Mouse (Mus musculus) limb, embryonic 15.5 days (tissue): Measurements from ENCODE around the gene Pmp22. TPM values are rescaled to one million over a fixed set of nuclear protein-coding genes. Genes with fewer than 3 reads are reported as not detected.

Experiments
- ATAC-seq: fragments of 200-750 bp; cut with Nextera tagmentation; 2 replicates; pipeline ENCODE4 v1.8.0; 2017; ENCODE audit warnings: low read depth, moderate TSS enrichment; ENCODE audit not compliant: insufficient number of reproducible peaks, low FRiP score, low TSS enrichment
- H3K27ac ChIP-seq: fragments of 300-500 bp; sonication (generic); 2 replicates; pipeline ENCODE4 v1.5.1; 2015; ENCODE audit warnings: moderate library complexity, mild to moderate bottlenecking, inconsistent platforms
- H3K27me3 ChIP-seq: fragments of 300-500 bp; sonication (generic); 2 replicates; pipeline ENCODE4 v1.6.1; 2015; ENCODE audit warnings: inconsistent platforms
- H3K36me3 ChIP-seq: fragments of 300-500 bp; sonication (generic); 2 replicates; pipeline ENCODE4 v1.6.1; 2015; ENCODE audit warnings: inconsistent platforms
- H3K4me1 ChIP-seq: fragments of 300-500 bp; sonication (generic); 2 replicates; pipeline ENCODE4 v1.6.1; 2015; ENCODE audit warnings: inconsistent platforms
- H3K4me2 ChIP-seq: fragments of 300-500 bp; sonication (generic); 2 replicates; pipeline ENCODE4 v1.6.1; 2015; ENCODE audit warnings: mild to moderate bottlenecking, inconsistent platforms
- H3K4me3 ChIP-seq: fragments of 300-500 bp; sonication (generic); 2 replicates; pipeline ENCODE4 v1.5.1; 2015; ENCODE audit warnings: mild to moderate bottlenecking, inconsistent platforms
- H3K9ac ChIP-seq: fragments of 300-500 bp; sonication (generic); 2 replicates; pipeline ENCODE4 v1.6.1; 2015; ENCODE audit warnings: inconsistent platforms
- H3K9me3 ChIP-seq: fragments of 300-500 bp; sonication (generic); 2 replicates; pipeline ENCODE4 v1.6.1; 2016; ENCODE audit warnings: inconsistent platforms
- WGBS: fragments of 180-500 bp; shearing (Covaris S2); methylation state at CpG from one replicate; pipeline ENCODE4 v1.1.7; 2015; 5-methylcytosine and 5-hydroxymethylcytosine counted together
- polyA plus RNA-seq: library from polyadenylated mRNA; unstranded; fragments of >200 nt; fragmentation: Nextera tagmentation; extraction: Ambion mirVana; gene quantifications from 2 replicates; pipeline ENCODE4 v1.2.1, GENCODE M21; 2015

The Pmp22 gene
- 307 and 381 TPM in 2 replicates for polyA plus RNA-seq

GRCm38 (mm10) chr11:63128784-63129183, at the start of gene Pmp22:
Gene Pmp22 (plus strand): TSS chr11:63128982.
- ATAC-seq = no peak
- Histone ChIP-seq H3K27ac (no peak within 1 kb of the TSS), H3K9me3 (no peaks in the 10 kb centered on the region), H3K4me2 (peak within 1 kb of the TSS; percentile 74; the same call in 1 of the 2 replicates), H3K27me3 (peaks cover 21% of the 10 kb centered on the region), H3K4me1 (peaks cover 50% of the 10 kb centered on the region), H3K36me3 (no peaks in the 10 kb centered on the region), H3K4me3 (peak within 1 kb of the TSS; percentile 72), H3K9ac (no peak within 1 kb of the TSS)
- 55% methylated on average over 2 of the region's 2 CpGs for WGBS

DNA sequence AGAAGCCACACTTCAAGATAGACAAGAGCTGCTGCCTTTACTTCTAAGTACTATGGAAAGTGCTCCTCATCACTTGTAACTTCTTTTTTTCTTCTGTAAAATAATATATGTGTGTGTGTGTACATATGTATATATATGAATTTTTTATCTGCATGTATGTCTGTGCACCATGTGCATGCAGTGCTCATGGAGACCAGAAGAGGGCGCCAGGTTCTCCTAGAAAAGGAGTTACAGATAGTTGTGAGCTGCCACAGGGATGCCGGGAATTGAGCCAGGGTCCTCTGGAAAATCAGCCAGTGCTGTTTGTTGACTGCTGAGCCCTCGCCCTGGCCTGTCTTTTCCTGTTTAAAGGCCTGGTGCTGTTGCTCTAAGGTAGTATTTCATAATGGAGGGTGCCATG, 44.2 kb upstream of the Pmp22 start:
- H3K9ac ChIP-seq = no peak overlapping the region
- WGBS = 83% methylated on average over 3 of the region's 3 CpGs
- H3K4me2 ChIP-seq = no peak overlapping the region

DNA sequence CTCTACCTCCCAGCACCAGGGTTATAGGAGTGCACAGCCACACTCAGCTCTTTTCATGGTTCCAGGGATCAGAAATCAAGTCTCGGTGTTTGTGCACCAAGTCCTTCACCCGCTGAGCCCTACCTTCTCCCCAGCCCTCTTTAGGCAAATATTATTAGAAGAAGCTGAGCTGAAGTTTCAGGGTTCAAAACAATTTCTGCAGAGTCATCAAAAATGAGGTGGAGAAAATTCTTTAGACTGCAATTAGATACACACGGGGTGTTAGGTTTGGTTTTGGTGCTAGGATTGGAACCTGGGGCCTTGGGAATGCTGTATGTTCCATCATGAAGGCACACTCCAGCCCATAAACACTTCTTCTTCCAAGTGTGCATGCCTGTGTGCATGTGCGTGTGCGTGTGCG, 40.1 kb upstream of the Pmp22 start:
- H3K27ac ChIP-seq = no peak overlapping the region
- no peak overlapping the region for H3K4me2 ChIP-seq
- H3K9me3 ChIP-seq = no peaks in the 10 kb centered on the region
- no peak overlapping the region for H3K4me3 ChIP-seq
- 81% methylated on average over 6 of the region's 6 CpGs for WGBS
- H3K4me1 ChIP-seq = peaks cover 5% of the 10 kb centered on the region; the same call in 1 of the 2 replicates
- no peaks in the 10 kb centered on the region for H3K36me3 ChIP-seq
- no peak for ATAC-seq
- no peaks in the 10 kb centered on the region for H3K27me3 ChIP-seq
- no peak overlapping the region for H3K9ac ChIP-seq

More for the DNA sequence above, 44.2 kb upstream of the Pmp22 start:
- no peaks in the 10 kb centered on the region for H3K27me3 ChIP-seq
- H3K27ac ChIP-seq = no peak overlapping the region
- 0 out of 2 replicates have a peak, but pooled peaks cover 3% of the 10 kb centered on the region for H3K4me1 ChIP-seq
- no peaks in the 10 kb centered on the region for H3K36me3 ChIP-seq
- ATAC-seq = no peak
- no peak overlapping the region for H3K4me3 ChIP-seq
- H3K9me3 ChIP-seq = no peaks in the 10 kb centered on the region

GRCm38 (mm10) chr11:63090210-63090609, 38.6 kb upstream of the Pmp22 start:
- H3K36me3 ChIP-seq = no peaks in the 10 kb centered on the region
- no peaks in the 10 kb centered on the region for H3K9me3 ChIP-seq
- no peak overlapping the region for H3K9ac ChIP-seq
- H3K4me1 ChIP-seq = peaks cover 5% of the 10 kb centered on the region; the same call in 1 of the 2 replicates
- no peak overlapping the region for H3K4me3 ChIP-seq
- no peaks in the 10 kb centered on the region for H3K27me3 ChIP-seq
- no peak overlapping the region for H3K4me2 ChIP-seq
- no peak for ATAC-seq
- 30% methylated on average over 4 of the region's 4 CpGs for WGBS
- H3K27ac ChIP-seq = 0 out of 2 replicates have a peak overlapping the region, but pooled peaks have one; percentile 22

GRCm38 (mm10) chr11:63090986-63091385, 37.8 kb upstream of the Pmp22 start:
- no peaks in the 10 kb centered on the region for H3K36me3 ChIP-seq
- H3K9ac ChIP-seq = no peak overlapping the region
- 85% methylated on average over 6 of the region's 6 CpGs for WGBS
- no peak for ATAC-seq
- no peak overlapping the region for H3K4me2 ChIP-seq
- no peak overlapping the region for H3K27ac ChIP-seq
- H3K4me3 ChIP-seq = no peak overlapping the region
- no peaks in the 10 kb centered on the region for H3K9me3 ChIP-seq
- peaks cover 5% of the 10 kb centered on the region; the same call in 1 of the 2 replicates for H3K4me1 ChIP-seq
- no peaks in the 10 kb centered on the region for H3K27me3 ChIP-seq

GRCm38 (mm10) chr11:63092271-63092670, 36.5 kb upstream of the Pmp22 start:
- no peaks in the 10 kb centered on the region for H3K27me3 ChIP-seq
- no peak overlapping the region for H3K9ac ChIP-seq
- H3K4me2 ChIP-seq = no peak overlapping the region
- no peak overlapping the region for H3K27ac ChIP-seq
- no peak for ATAC-seq
- H3K4me3 ChIP-seq = no peak overlapping the region
- peaks cover 5% of the 10 kb centered on the region; the same call in 1 of the 2 replicates for H3K4me1 ChIP-seq
- WGBS = 67% methylated on average over 5 of the region's 5 CpGs
- no peaks in the 10 kb centered on the region for H3K36me3 ChIP-seq
- H3K9me3 ChIP-seq = no peaks in the 10 kb centered on the region

- Histone ChIP-seq H3K4me1 (peaks cover 5% of the 10 kb centered on the region; the same call in 1 of the 2 replicates), H3K27ac (no peak overlapping the region), H3K27me3 (no peaks in the 10 kb centered on the region), H3K9ac (no peak overlapping the region), H3K4me3 (no peak overlapping the region), H3K9me3 (no peaks in the 10 kb centered on the region), H3K4me2 (no peak overlapping the region), H3K36me3 (no peaks in the 10 kb centered on the region)
- WGBS = 69% methylated on average over 5 of the region's 5 CpGs
- ATAC-seq = no peak
Observed at GRCm38 (mm10) chr11:63093601-63094000, 35.2 kb upstream of the Pmp22 start.

DNA sequence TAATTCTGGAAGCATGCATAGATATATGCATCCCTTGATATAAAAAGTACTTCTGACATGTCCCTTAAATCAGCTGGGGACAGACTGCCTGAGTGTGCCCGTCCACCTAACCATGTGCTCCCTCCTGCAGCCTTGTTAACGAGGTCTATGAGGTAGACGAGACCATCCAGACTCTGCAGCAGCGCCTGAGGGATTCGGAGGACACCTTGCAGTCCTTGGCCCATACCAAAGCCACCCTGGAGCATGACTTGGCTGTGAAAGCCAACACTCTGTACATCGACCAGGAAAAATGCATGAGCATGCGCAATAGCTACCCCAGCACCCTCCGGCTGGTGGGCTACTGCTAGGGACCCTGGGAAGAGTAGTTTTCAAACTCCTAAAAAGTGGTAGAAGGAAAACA, 34.3 kb upstream of the Pmp22 start:
- 79% methylated on average over 8 of the region's 8 CpGs for WGBS
- no peak overlapping the region for H3K27ac ChIP-seq
- H3K9me3 ChIP-seq = no peaks in the 10 kb centered on the region
- H3K4me3 ChIP-seq = no peak overlapping the region
- no peak overlapping the region for H3K9ac ChIP-seq
- peaks cover 3% of the 10 kb centered on the region; the same call in 1 of the 2 replicates for H3K4me1 ChIP-seq
- ATAC-seq = no peak
- H3K4me2 ChIP-seq = no peak overlapping the region
- H3K36me3 ChIP-seq = no peaks in the 10 kb centered on the region
- no peaks in the 10 kb centered on the region for H3K27me3 ChIP-seq

- no peaks in the 10 kb centered on the region for H3K4me1 ChIP-seq
- no peak overlapping the region for H3K9ac ChIP-seq
- ATAC-seq = no peak
- no peak overlapping the region for H3K4me2 ChIP-seq
- H3K9me3 ChIP-seq = no peaks in the 10 kb centered on the region
- WGBS = 49% methylated on average over 3 of the region's 3 CpGs
- no peak overlapping the region for H3K27ac ChIP-seq
- H3K4me3 ChIP-seq = no peak overlapping the region
- H3K36me3 ChIP-seq = no peaks in the 10 kb centered on the region
- no peaks in the 10 kb centered on the region for H3K27me3 ChIP-seq
Observed at GRCm38 (mm10) chr11:63098016-63098415, 30.8 kb upstream of the Pmp22 start.

DNA sequence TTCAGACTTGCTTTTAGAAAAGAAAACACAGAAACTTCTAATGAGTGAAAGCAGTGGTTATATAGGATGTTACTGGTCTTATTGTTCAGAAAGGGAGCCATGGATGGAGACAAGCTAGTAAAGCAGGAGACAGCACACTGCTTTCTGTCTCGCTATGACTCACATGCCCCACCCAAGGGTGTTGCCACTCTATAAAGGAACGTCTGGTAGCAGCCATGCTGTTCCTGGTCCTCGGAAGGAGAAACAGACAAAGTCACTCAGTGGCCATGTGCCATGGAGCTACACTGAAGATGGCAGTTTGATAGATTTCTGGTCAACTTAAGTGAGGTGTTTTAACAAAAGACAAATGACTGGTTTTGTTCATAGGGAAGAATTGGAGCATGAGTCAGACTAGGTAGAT, 29.4 kb upstream of the Pmp22 start:
- Histone ChIP-seq H3K27me3 (no peaks in the 10 kb centered on the region), H3K9me3 (no peaks in the 10 kb centered on the region), H3K36me3 (no peaks in the 10 kb centered on the region), H3K4me2 (no peak overlapping the region), H3K4me1 (no peaks in the 10 kb centered on the region), H3K27ac (no peak overlapping the region), H3K9ac (no peak overlapping the region), H3K4me3 (no peak overlapping the region)
- WGBS = 65% methylated on average over 3 of the region's 3 CpGs
- ATAC-seq = no peak

DNA sequence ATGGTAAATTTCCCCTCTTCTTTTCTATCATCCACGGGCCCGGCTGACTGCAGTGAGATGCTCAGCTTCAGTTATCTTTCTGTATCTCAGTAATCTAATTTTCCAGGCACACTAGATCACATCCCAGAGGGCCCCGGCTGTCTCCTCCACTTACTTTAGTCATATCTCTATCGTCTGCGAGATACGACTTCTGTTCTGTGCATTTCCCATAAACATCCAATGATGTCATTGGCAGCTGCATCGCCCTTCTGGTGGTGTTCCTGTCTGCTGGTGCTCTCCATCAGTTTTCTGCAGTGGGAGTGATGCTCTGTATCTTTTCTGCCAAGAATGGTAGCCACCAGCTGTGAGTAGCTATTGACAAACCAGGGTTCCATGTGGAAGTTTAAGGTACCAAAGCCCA, 25.5 kb upstream of the Pmp22 start:
- Histone ChIP-seq H3K4me3 (no peak overlapping the region), H3K27ac (no peak overlapping the region), H3K9ac (no peak overlapping the region), H3K4me1 (no peaks in the 10 kb centered on the region), H3K27me3 (no peaks in the 10 kb centered on the region), H3K36me3 (no peaks in the 10 kb centered on the region), H3K4me2 (no peak overlapping the region), H3K9me3 (no peaks in the 10 kb centered on the region)
- WGBS = 77% methylated on average over 7 of the region's 7 CpGs
- no peak for ATAC-seq

DNA sequence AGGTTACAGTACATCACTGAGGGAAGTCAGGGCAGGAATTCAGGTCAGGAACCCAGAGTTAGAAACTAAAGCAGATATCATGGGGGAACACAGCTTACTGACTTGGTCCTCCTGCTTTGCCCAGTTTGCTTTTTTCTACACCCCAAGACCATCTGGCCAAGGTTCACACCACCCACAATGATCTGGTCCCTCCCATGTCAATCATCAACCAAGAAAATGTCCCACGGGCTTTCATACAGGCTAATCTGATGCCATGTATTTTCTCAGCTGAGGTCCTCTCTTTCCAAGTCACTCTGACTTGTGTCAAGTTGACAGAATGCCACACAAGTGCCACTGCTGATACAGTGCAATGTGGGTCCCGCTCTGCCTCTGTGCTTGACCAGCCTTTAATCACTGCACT, 24.8 kb upstream of the Pmp22 start:
- no peaks in the 10 kb centered on the region for H3K36me3 ChIP-seq
- H3K27me3 ChIP-seq = no peaks in the 10 kb centered on the region
- WGBS = 85% methylated on average over 2 of the region's 2 CpGs
- H3K4me3 ChIP-seq = no peak overlapping the region
- H3K9ac ChIP-seq = no peak overlapping the region
- H3K27ac ChIP-seq = no peak overlapping the region
- no peak for ATAC-seq
- H3K4me1 ChIP-seq = no peaks in the 10 kb centered on the region
- H3K4me2 ChIP-seq = no peak overlapping the region
- no peaks in the 10 kb centered on the region for H3K9me3 ChIP-seq

DNA sequence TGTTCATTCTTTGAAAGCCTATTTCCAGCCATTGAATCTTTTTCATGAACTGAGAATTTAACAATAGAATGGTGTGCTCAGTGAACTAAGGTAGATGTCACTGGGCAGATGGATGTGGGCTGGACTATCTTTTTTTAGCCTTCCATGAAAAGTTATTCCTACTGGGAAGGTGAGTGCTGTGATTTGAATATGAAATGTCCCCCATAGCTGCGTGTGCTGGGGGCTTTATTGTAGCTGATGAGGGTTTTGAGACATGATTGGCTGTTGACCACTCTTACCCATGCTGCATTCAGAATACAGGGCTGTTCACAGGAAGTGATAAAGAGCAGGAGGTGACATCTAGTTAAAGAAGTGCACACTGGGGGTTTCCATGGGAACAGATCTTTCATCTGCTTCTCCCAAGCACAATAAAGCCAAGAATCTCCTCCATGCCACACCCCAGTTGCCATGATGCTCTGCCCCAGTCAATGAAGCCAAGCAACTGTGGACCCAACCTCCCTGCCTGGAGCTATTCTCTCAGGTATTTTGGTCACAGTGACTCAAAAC, 19.5 kb upstream of the Pmp22 start:
- no peak overlapping the region for H3K4me3 ChIP-seq
- H3K27me3 ChIP-seq = no peaks in the 10 kb centered on the region
- no peak overlapping the region for H3K9ac ChIP-seq
- H3K9me3 ChIP-seq = no peaks in the 10 kb centered on the region
- 83% methylated on average over 1 of the region's 1 CpGs for WGBS
- 0 out of 2 replicates have a peak, but pooled peaks cover 2% of the 10 kb centered on the region for H3K4me1 ChIP-seq
- ATAC-seq = no peak
- no peaks in the 10 kb centered on the region for H3K36me3 ChIP-seq
- no peak overlapping the region for H3K27ac ChIP-seq
- H3K4me2 ChIP-seq = no peak overlapping the region
